Mouse (Mus musculus) testis, adult 2 months (tissue): ENCODE results near the gene Lce3e.

Source experiments
- CTCF ChIP-seq: fragments of 200-500 bp; IDR thresholded peaks from 2 replicates; pipeline ENCODE4 v1.5.1; 2012; ENCODE audit warnings: low read depth, mild to moderate bottlenecking, inconsistent platforms, low read length, moderate library complexity; ENCODE audit not compliant: control insufficient read depth, insufficient read depth, insufficient replicate concordance
- POLR2A ChIP-seq: fragments of 200-500 bp; IDR thresholded peaks from 2 replicates; pipeline ENCODE4 v1.6.1; 2012; ENCODE audit warnings: low read depth, mild to moderate bottlenecking, inconsistent platforms, low read length, moderate library complexity; ENCODE audit not compliant: control insufficient read depth

- TF ChIP-seq CTCF: no peak
- no peak for TF ChIP-seq POLR2A
Measured at GRCm38 (mm10) chr3:93015460-93016104, 48.7 kb downstream of the Lce3e start, which contains the start of gene Crct1.
